19 mouse cellular contexts compared by ENCODE assay signal in genomic region chr11:95907805-95908524, GRCm38 (mm10). TPM values are rescaled to one million over a fixed set of nuclear protein-coding genes. Genes with fewer than 3 reads are reported as not detected.
"Had no signal": no experiment of that assay in that cellular context is flagged by ENCODE, and none has a peak within 500 bp of the region (broad histone marks: within the 10 kb centered on the region; RNA-seq: fewer than 3 reads in every experiment).

No protein-coding gene starts in this region.

- H3K36me3 ChIP-seq: limb, embryonic 13.5 days; liver, embryonic 12.5 days; midbrain, embryonic 10.5 days; neural tube, embryonic 13.5 days had no signal

- H3K4me1 ChIP-seq: limb, embryonic 13.5 days; midbrain, embryonic 10.5 days; neural tube, embryonic 13.5 days had no signal

- H3K4me2 ChIP-seq: limb, embryonic 13.5 days; liver, embryonic 12.5 days; lung, embryonic 14.5 days; neural tube, embryonic 13.5 days had no signal

- H3K27ac ChIP-seq: kidney, postnatal 0 days; limb, embryonic 13.5 days; liver, embryonic 12.5 days; macrophage; midbrain, embryonic 10.5 days; neural tube, embryonic 13.5 days had no signal

- H3K4me3 ChIP-seq: limb, embryonic 13.5 days; liver, embryonic 12.5 days; midbrain, embryonic 10.5 days; neural tube, embryonic 13.5 days had no signal

- H3K9me3 ChIP-seq: limb, embryonic 13.5 days; liver, embryonic 12.5 days; midbrain, embryonic 10.5 days; neural tube, embryonic 13.5 days had no signal

- DNase-seq: kidney, adult 9 months; kidney, postnatal 36 days; layer of hippocampus, adult 9-11 months; layer of hippocampus, postnatal 36 days; lung, embryonic 14.5 days; lung, postnatal 10 days; midbrain, embryonic 14.5 days; right cerebral cortex, postnatal 14 days; thymus, postnatal 14 days had no signal

- H3K9ac ChIP-seq: limb, embryonic 13.5 days; liver, embryonic 12.5 days; lung, embryonic 14.5 days; neural tube, embryonic 13.5 days had no signal

- ATAC-seq: liver, embryonic 12.5 days had no signal

RNA-seq across cellular contexts. Expression of gene B4galnt2, which starts 6.7 kb away (rescaled TPM):
- total RNA-seq: layer of hippocampus, adult 18-20 months; layer of hippocampus, postnatal 36 days; left cerebral cortex, adult 8-10 months; left cerebral cortex, postnatal 36 days; monocyte, adult 5-6 weeks had no signal
- polyA plus RNA-seq: midbrain, embryonic 14.5 days; neural tube, embryonic 13.5 days had no signal
